Mouse (Mus musculus) kidney, adult 18-20 months (tissue): Measurements from ENCODE around the gene Gm9887.
"Not testable (repeated sequence)": the region's sequence is repeated elsewhere in the genome, so short reads cannot be mapped to it uniquely, and the experiment has no call there.

Source experiments
- DNase-seq: peaks from one replicate; pipeline ENCODE4 v3.0.0; 2021

Gm9887 gene

GRCm38 (mm10) chr12:69385542-69386280 is 13.5 kb upstream of the Gm9887 start:
- DNase-seq, result no peak

- DNase-seq, result no peak
Measured at GRCm38 (mm10) chr12:69384606-69385005, 12.3 kb upstream of the Gm9887 start.

GRCm38 (mm10) chr12:69382880-69383279 is 10.6 kb upstream of the Gm9887 start:
- DNase-seq, result no peak

- DNase-seq, result no peak
Measured at GRCm38 (mm10) chr12:69378558-69379454, 6.5 kb upstream of the Gm9887 start.

- not testable (repeated sequence) for DNase-seq
Measured at GRCm38 (mm10) chr12:69377636-69378035, 5.4 kb upstream of the Gm9887 start.

- no peak for DNase-seq
Measured at GRCm38 (mm10) chr12:69377188-69377587, 4.9 kb upstream of the Gm9887 start.

GRCm38 (mm10) chr12:69376132-69376531 is 3.9 kb upstream of the Gm9887 start:
- no peak for DNase-seq

- DNase-seq, result no peak
Measured at GRCm38 (mm10) chr12:69373850-69374766, 1.9 kb upstream of the Gm9887 start.

- peak; percentile 44 for DNase-seq
Measured at GRCm38 (mm10) chr12:69372731-69373331, 573 bp upstream of the Gm9887 start.

- DNase-seq, result no peak
Measured at GRCm38 (mm10) chr12:69371421-69371853, 821 bp downstream of the Gm9887 start.

- no peak for DNase-seq
Measured at GRCm38 (mm10) chr12:69370936-69371335, 1.3 kb downstream of the Gm9887 start.

GRCm38 (mm10) chr12:69367557-69367956 is 4.7 kb downstream of the Gm9887 start:
- no peak for DNase-seq

GRCm38 (mm10) chr12:69366424-69366823 is 5.8 kb downstream of the Gm9887 start:
- no peak for DNase-seq

- DNase-seq, result no peak
Measured at GRCm38 (mm10) chr12:69365757-69366156, 6.5 kb downstream of the Gm9887 start.

GRCm38 (mm10) chr12:69363899-69364762 is 8.1 kb downstream of the Gm9887 start:
- DNase-seq, result peak; percentile 87

- not testable (repeated sequence) for DNase-seq
Measured at GRCm38 (mm10) chr12:69363110-69363509, 9.1 kb downstream of the Gm9887 start.

GRCm38 (mm10) chr12:69362388-69362787 is 9.9 kb downstream of the Gm9887 start:
- DNase-seq, result no peak

- no peak for DNase-seq
Measured at GRCm38 (mm10) chr12:69361919-69362318, 10.3 kb downstream of the Gm9887 start.

GRCm38 (mm10) chr12:69360997-69361899 is 11.0 kb downstream of the Gm9887 start:
- peak; percentile 100 for DNase-seq

- DNase-seq, result peak; percentile 76
Measured at GRCm38 (mm10) chr12:69360655-69360996, 11.6 kb downstream of the Gm9887 start.
